Mouse (Mus musculus): ENCODE data around the gene Gpc6.
A peak's percentile ranks its signal among the peaks of the same experiment; 100 is the strongest.

The Gpc6 gene

GRCm38 (mm10) chr14:116924876-116925601, at the start of gene Gpc6:
TSS of gene Gpc6 (plus strand) at chr14:116925315.
- peak; percentile 96 for DNase-seq (ENCODE audit: low spot score)

GRCm38 (mm10) chr14:116882480-116883044, 42.6 kb upstream of the Gpc6 start:
- DNase-seq (ENCODE audit: low spot score) = no peak

GRCm38 (mm10) chr14:116894316-116894715, 30.8 kb upstream of the Gpc6 start:
- DNase-seq (ENCODE audit: low spot score) = no peak

GRCm38 (mm10) chr14:116897971-116898370, 27.1 kb upstream of the Gpc6 start:
- no peak for DNase-seq (ENCODE audit: low spot score)

- DNase-seq (ENCODE audit: low spot score) = no peak
Observed at GRCm38 (mm10) chr14:116911768-116912167, 13.3 kb upstream of the Gpc6 start.

GRCm38 (mm10) chr14:116916874-116917273, 8.2 kb upstream of the Gpc6 start:
- no peak for DNase-seq (ENCODE audit: low spot score)

GRCm38 (mm10) chr14:116924266-116924665, 849 bp upstream of the Gpc6 start:
- DNase-seq (ENCODE audit: low spot score) = no peak

- DNase-seq (ENCODE audit: low spot score) = peak; percentile 75
Observed at GRCm38 (mm10) chr14:116925691-116926403, 732 bp downstream of the Gpc6 start.

GRCm38 (mm10) chr14:116926404-116927171, 1.5 kb downstream of the Gpc6 start:
- peak; percentile 88 for DNase-seq (ENCODE audit: low spot score)

- peak; percentile 59 for DNase-seq (ENCODE audit: low spot score)
Observed at GRCm38 (mm10) chr14:116927341-116928315, 2.5 kb downstream of the Gpc6 start.

GRCm38 (mm10) chr14:116928395-116928794, 3.3 kb downstream of the Gpc6 start:
- DNase-seq (ENCODE audit: low spot score) = no peak

GRCm38 (mm10) chr14:116928796-116929529, 3.8 kb downstream of the Gpc6 start:
- no peak for DNase-seq (ENCODE audit: low spot score)

- DNase-seq (ENCODE audit: low spot score) = no peak
Observed at GRCm38 (mm10) chr14:116933825-116934224, 8.7 kb downstream of the Gpc6 start.

- no peak for DNase-seq (ENCODE audit: low spot score)
Observed at GRCm38 (mm10) chr14:116937910-116938560, 12.9 kb downstream of the Gpc6 start.

- no peak for DNase-seq (ENCODE audit: low spot score)
Observed at GRCm38 (mm10) chr14:116938735-116939134, 13.6 kb downstream of the Gpc6 start.

GRCm38 (mm10) chr14:116939561-116939960, 14.4 kb downstream of the Gpc6 start:
- DNase-seq (ENCODE audit: low spot score) = no peak

GRCm38 (mm10) chr14:116941772-116942171, 16.7 kb downstream of the Gpc6 start:
- no peak for DNase-seq (ENCODE audit: low spot score)

GRCm38 (mm10) chr14:116943751-116944150, 18.6 kb downstream of the Gpc6 start:
- DNase-seq (ENCODE audit: low spot score) = no peak

GRCm38 (mm10) chr14:116945975-116946374, 20.9 kb downstream of the Gpc6 start:
- no peak for DNase-seq (ENCODE audit: low spot score)

- no peak for DNase-seq (ENCODE audit: low spot score)
Observed at GRCm38 (mm10) chr14:116947461-116947860, 22.3 kb downstream of the Gpc6 start.
